Mouse (Mus musculus) CH12.LX (cell line): Measurements from ENCODE around the gene Mrps35. TPM values are rescaled to one million over a fixed set of nuclear protein-coding genes. Genes with fewer than 3 reads are reported as not detected.

Source experiments
- DNase-seq: peaks from one replicate; pipeline ENCODE4 v3.0.0-alpha.2; 2013; ENCODE audit errors: extremely low read depth
- H3K27ac ChIP-seq: 2 replicates; pipeline ENCODE4 v1.5.1; 2012; ENCODE audit warnings: low read depth, mild to moderate bottlenecking, control low read depth, moderate library complexity; ENCODE audit not compliant: insufficient read depth
- H3K27me3 ChIP-seq: replicated peaks from 2 replicates; pipeline ENCODE3; 2012; ENCODE audit warnings: inconsistent platforms
- H3K36me3 ChIP-seq, 2 experiments: replicated peaks in 1 of 2; 2 replicates each; pipeline versions ENCODE3 to v1.6.1; 2012; ENCODE audit warnings: inconsistent platforms in 1 of 2, low read length in 1 of 2, mild to moderate bottlenecking in 1 of 2, mixed read lengths in 1 of 2, moderate library complexity in 1 of 2; ENCODE audit not compliant: control insufficient read depth in 1 of 2, insufficient read depth in 1 of 2
- H3K4me1 ChIP-seq, 2 experiments: 2 replicates each; pipeline ENCODE4 v1.6.1; 2012; ENCODE audit warnings: inconsistent platforms in 1 of 2, moderate library complexity in 1 of 2; ENCODE audit not compliant: insufficient read depth in 2 of 2, control insufficient read depth in 1 of 2
- H3K4me2 ChIP-seq: 2 replicates; pipeline ENCODE4 v1.6.1; 2012; ENCODE audit warnings: low read depth, mild to moderate bottlenecking, control low read depth; ENCODE audit not compliant: poor library complexity, insufficient read depth, severe bottlenecking
- H3K4me3 ChIP-seq, 3 experiments: fragments of 150-350 bp in 1 of 3; sonication (generic) in 1 of 3; replicated peaks in 1 of 3; 2 replicates each; pipeline versions ENCODE3 to v1.5.1; 2011 to 2012; ENCODE audit warnings: low read depth in 2 of 3, low read length in 2 of 3, mild to moderate bottlenecking in 2 of 3, moderate library complexity in 2 of 3, control low read depth in 1 of 3, improper control_type of control experiment in 1 of 3, inconsistent platforms in 1 of 3, mixed read lengths in 1 of 3; ENCODE audit not compliant: poor library complexity in 1 of 3
- H3K79me2 ChIP-seq: replicated peaks from 2 replicates; pipeline ENCODE4 v1.6.1; 2012; ENCODE audit warnings: mild to moderate bottlenecking, moderate library complexity; ENCODE audit not compliant: control insufficient read depth, poor library complexity, insufficient read depth, severe bottlenecking; ENCODE audit errors: extremely low read depth
- H3K9ac ChIP-seq: 2 replicates; pipeline ENCODE4 v1.6.1; 2012; ENCODE audit warnings: low read depth, mild to moderate bottlenecking, control low read depth, moderate library complexity; ENCODE audit not compliant: insufficient read depth
- H3K9me3 ChIP-seq: replicated peaks from 2 replicates; pipeline ENCODE3; 2012; ENCODE audit warnings: low read length, inconsistent platforms, mixed read lengths
- CHD2 ChIP-seq: IDR thresholded peaks from 2 replicates; pipeline ENCODE4 v1.6.1; 2011; ENCODE audit warnings: low read length, improper control_type of control experiment
- E2F4 ChIP-seq: IDR thresholded peaks from 2 replicates; pipeline ENCODE4 v1.6.1; 2011; ENCODE audit warnings: low read depth, low read length, improper control_type of control experiment; ENCODE audit not compliant: insufficient replicate concordance
- ELF1 ChIP-seq: IDR thresholded peaks from 2 replicates; pipeline ENCODE4 v1.6.1; 2014; ENCODE audit warnings: low read depth, mild to moderate bottlenecking, inconsistent platforms, low read length, improper control_type of control experiment
- EP300 ChIP-seq: IDR thresholded peaks from 2 replicates; pipeline ENCODE4 v1.6.1; 2011; ENCODE audit warnings: low read length, improper control_type of control experiment
- ETS1 ChIP-seq: conservative IDR thresholded peaks from 2 replicates; pipeline ENCODE4 v1.6.1; 2012; ENCODE audit warnings: low read depth, mild to moderate bottlenecking, inconsistent platforms, low read length, improper control_type of control experiment, moderate library complexity
- HCFC1 ChIP-seq: IDR thresholded peaks from 2 replicates; pipeline ENCODE4 v1.6.1; 2012; ENCODE audit warnings: low read depth, mild to moderate bottlenecking, inconsistent platforms, low read length, improper control_type of control experiment
- IRF4 ChIP-seq: IDR thresholded peaks from 2 replicates; pipeline ENCODE4 v1.6.1; 2014; ENCODE audit warnings: low read depth, mild to moderate bottlenecking, inconsistent platforms, low read length, improper control_type of control experiment
- JUN ChIP-seq: IDR thresholded peaks from 2 replicates; pipeline ENCODE4 v1.6.1; 2011; ENCODE audit warnings: low read depth, mild to moderate bottlenecking, low read length, improper control_type of control experiment, moderate library complexity; ENCODE audit not compliant: insufficient read depth
- KAT2A ChIP-seq: IDR thresholded peaks from 2 replicates; pipeline ENCODE4 v1.6.1; 2012; ENCODE audit warnings: low read length, improper control_type of control experiment, inconsistent platforms; ENCODE audit not compliant: insufficient replicate concordance
- MAFK ChIP-seq: IDR thresholded peaks from 2 replicates; pipeline ENCODE4 v1.6.1; 2011; ENCODE audit warnings: low read length, improper control_type of control experiment; ENCODE audit not compliant: insufficient replicate concordance
- MEF2A ChIP-seq: IDR thresholded peaks from 2 replicates; pipeline ENCODE4 v1.6.1; 2014; ENCODE audit warnings: low read depth, mild to moderate bottlenecking, inconsistent platforms, low read length, improper control_type of control experiment, borderline replicate concordance
- MXI1 ChIP-seq: IDR thresholded peaks from 2 replicates; pipeline ENCODE4 v1.6.1; 2011; ENCODE audit warnings: mild to moderate bottlenecking, low read depth, low read length, improper control_type of control experiment
- POLR2A ChIP-seq: IDR thresholded peaks from 2 replicates; pipeline ENCODE4 v1.6.1; 2011; ENCODE audit warnings: low read depth, mild to moderate bottlenecking, improper control_type of control experiment, low read length
- RCOR1 ChIP-seq: conservative IDR thresholded peaks from 2 replicates; pipeline ENCODE4 v1.6.1; 2012; ENCODE audit warnings: low read depth, mild to moderate bottlenecking, inconsistent platforms, low read length, improper control_type of control experiment
- TBP ChIP-seq: conservative IDR thresholded peaks from 2 replicates; pipeline ENCODE4 v1.6.1; 2011; ENCODE audit warnings: low read depth, low read length, improper control_type of control experiment
- TCF12 ChIP-seq: IDR thresholded peaks from 2 replicates; pipeline ENCODE4 v1.6.1; 2014; ENCODE audit warnings: low read depth, mild to moderate bottlenecking, inconsistent platforms, low read length, improper control_type of control experiment
- UBTF ChIP-seq: IDR thresholded peaks from 2 replicates; pipeline ENCODE4 v1.6.1; 2012; ENCODE audit warnings: low read depth, mild to moderate bottlenecking, inconsistent platforms, low read length, improper control_type of control experiment, moderate library complexity
- USF2 ChIP-seq: conservative IDR thresholded peaks from 2 replicates; pipeline ENCODE4 v1.6.1; 2011; ENCODE audit warnings: low read depth, low read length, improper control_type of control experiment
- ZC3H11A ChIP-seq: IDR thresholded peaks from 2 replicates; pipeline ENCODE4 v1.6.1; 2012; ENCODE audit warnings: low read depth, mild to moderate bottlenecking, inconsistent platforms, low read length, improper control_type of control experiment
- ZKSCAN1 ChIP-seq: IDR thresholded peaks from 2 replicates; pipeline ENCODE4 v1.6.1; 2012; ENCODE audit warnings: low read depth, inconsistent platforms, low read length, improper control_type of control experiment, borderline replicate concordance
- ZMIZ1 ChIP-seq: IDR thresholded peaks from 2 replicates; pipeline ENCODE4 v1.6.1; 2012; ENCODE audit warnings: low read depth, mild to moderate bottlenecking, inconsistent platforms, low read length, improper control_type of control experiment
- ZNF384 ChIP-seq: IDR thresholded peaks from 2 replicates; pipeline ENCODE4 v1.6.1; 2012; ENCODE audit warnings: low read depth, low read length, improper control_type of control experiment, inconsistent platforms
- dilution Hi-C: fragments of 300-500 bp; cut with MboI; formaldehyde crosslinking; loops from 2 replicates; pipeline ENCODE4 v1.14.3; 2020; ENCODE audit warnings: low sequenced_read_pairs; ENCODE audit not compliant: extremely low pct_unique_long_range_greater_than_20kb, extremely low pct_ligation_motif_present
- in situ Hi-C: fragments of 300-500 bp; cut with MboI; formaldehyde crosslinking; loops from 3 replicates; pipeline ENCODE4 v1.14.3; 2019; ENCODE audit warnings: low sequenced_read_pairs, low pct_ligation_motif_present, low pct_unique_long_range_greater_than_20kb, mixed read lengths
- polyA plus RNA-seq: library from polyadenylated mRNA; unstranded; fragments of >175 nt; gene quantifications from 2 replicates; pipeline ENCODE4 v1.2.1, GENCODE M21; 2012; ENCODE audit warnings: low read depth; ENCODE audit not compliant: insufficient read length
- total RNA-seq, 2 experiments: library from RNA; depleted of rRNA; stranded (reverse); fragments of 300-350 nt in 1 of 2; fragments of >200 nt in 1 of 2; gene quantifications; 2 replicates each; pipeline ENCODE4 v1.2.3; 2012 to 2014

Mrps35 gene
- total and polyA plus RNA-seq, 3 experiments, result 36.6 to 141 (median 84.2) TPM

DNA sequence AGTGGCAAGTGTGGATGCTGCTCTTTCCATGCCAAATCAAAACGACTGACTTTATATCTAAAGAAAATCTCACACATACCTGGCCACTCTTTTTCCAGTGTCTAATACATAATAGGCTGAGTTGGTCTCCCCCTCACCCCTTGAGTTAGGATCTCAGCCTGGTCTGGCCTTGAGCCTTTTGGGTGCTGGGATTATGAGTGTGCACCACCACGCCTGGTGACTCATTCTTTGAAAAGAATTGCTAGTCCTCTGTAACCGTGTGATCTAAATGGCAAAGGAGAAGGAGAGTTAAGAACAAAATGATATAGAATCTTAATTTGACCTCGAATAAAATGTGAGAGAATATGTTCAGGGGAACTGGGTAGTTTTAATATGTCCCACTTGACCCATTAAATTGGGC is 24.7 kb upstream of the Mrps35 start:
- H3K27me3 ChIP-seq, result no peaks in the 10 kb centered on the region
- no peaks in the 10 kb centered on the region for H3K9me3 ChIP-seq
- peak overlapping the region; percentile 71 for H3K27ac ChIP-seq
- TF ChIP-seq IRF4 (peak; percentile 54; the same call in 1 of the 2 replicates), JUN (peak; percentile 16; the same call in 1 of the 2 replicates), MEF2A (no peak)
- peaks cover 20 to 69% of the 10 kb centered on the region in 2 experiments for H3K36me3 ChIP-seq
- peaks cover 3 to 21% of the 10 kb centered on the region in 2 experiments for H3K4me1 ChIP-seq
- no peaks in the 10 kb centered on the region for H3K79me2 ChIP-seq
- H3K9ac ChIP-seq, result no peak overlapping the region
- dilution Hi-C loops, result no loop called here
- 0 out of 2 replicates have a peak overlapping the region, but pooled peaks have one; percentile 6 for H3K4me2 ChIP-seq
- peak; percentile 20 for DNase-seq
- in situ Hi-C loops, result loop anchor here (10.0 kb wide), 1 partner anchor 227 kb away; no protein-coding TSS in a partner anchor
- no peak overlapping the region for H3K4me3 ChIP-seq

DNA sequence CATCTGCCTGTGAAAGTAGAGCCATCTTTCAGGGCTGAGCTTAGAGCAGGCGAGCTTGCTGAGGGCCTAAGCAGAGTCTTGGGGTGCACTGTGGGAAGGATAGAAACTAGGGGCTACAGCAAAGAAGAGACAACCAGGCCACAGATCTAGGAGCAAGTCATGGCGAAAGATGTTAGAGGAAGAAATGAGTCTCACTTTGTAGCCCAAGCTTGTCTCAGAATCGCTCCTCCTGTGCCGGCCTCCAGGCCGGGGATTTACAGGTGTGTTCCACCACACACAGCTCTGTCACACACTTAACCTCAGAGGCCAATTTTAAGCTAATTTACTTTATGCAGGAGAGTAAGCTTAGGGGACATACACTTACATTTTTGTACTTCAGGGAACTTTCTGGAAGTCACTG is 24.2 kb upstream of the Mrps35 start:
- Histone ChIP-seq H3K79me2 (no peaks in the 10 kb centered on the region), H3K27ac (peak overlapping the region; percentile 71), H3K4me2 (0 out of 2 replicates have a peak overlapping the region, but pooled peaks have one; percentile 6), H3K4me3 (no peak overlapping the region), H3K36me3 (peaks cover 24 to 72% of the 10 kb centered on the region in 2 experiments), H3K9ac (no peak overlapping the region), H3K27me3 (no peaks in the 10 kb centered on the region), H3K9me3 (no peaks in the 10 kb centered on the region), H3K4me1 (peaks cover 2 to 19% of the 10 kb centered on the region in 2 experiments; a peak in 2 of 4 replicates)
- dilution Hi-C loops, result no loop called here
- peak; percentile 15 for DNase-seq
- in situ Hi-C loops, result loop anchor here (10.0 kb wide), 1 partner anchor 226 kb away; no protein-coding TSS in a partner anchor
- TF ChIP-seq CHD2 (no peak), ZMIZ1 (no peak), IRF4 (peak; percentile 66; the same call in 1 of the 2 replicates), EP300 (no peak; the same call in 1 of the 2 replicates), TCF12 (peak; percentile 65; the same call in 1 of the 2 replicates), ZNF384 (peak; percentile 33; the same call in 1 of the 2 replicates)

DNA sequence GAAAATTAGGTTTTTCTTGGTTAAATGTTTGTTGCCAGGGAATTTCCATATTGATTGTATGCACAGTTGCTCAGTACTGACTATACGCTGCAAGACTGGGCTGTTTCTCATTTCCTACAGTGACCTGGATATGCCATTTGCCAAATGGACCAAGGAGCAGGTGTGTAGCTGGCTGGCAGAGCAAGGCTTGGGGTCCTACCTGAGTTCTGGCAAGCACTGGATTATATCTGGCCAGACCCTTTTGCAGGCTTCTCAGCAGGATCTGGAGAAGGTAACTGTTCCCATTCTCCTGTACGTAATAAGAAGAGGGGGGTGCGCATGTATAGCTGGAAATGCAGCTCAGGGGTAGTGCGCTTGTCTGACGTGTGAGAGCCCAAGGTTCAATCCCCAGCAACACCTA is 21.4 kb upstream of the Mrps35 start:
- Histone ChIP-seq H3K27ac (no peak overlapping the region), H3K4me1 (peaks cover 2 to 18% of the 10 kb centered on the region in 2 experiments; a peak in 2 of 4 replicates), H3K4me3 (no peak overlapping the region), H3K36me3 (peaks cover 37 to 70% of the 10 kb centered on the region in 2 experiments), H3K79me2 (no peaks in the 10 kb centered on the region), H3K4me2 (no peak overlapping the region), H3K27me3 (no peaks in the 10 kb centered on the region), H3K9ac (no peak overlapping the region), H3K9me3 (no peaks in the 10 kb centered on the region)
- dilution Hi-C loops, result no loop called here
- in situ Hi-C loops, result no loop called here
- no peak for DNase-seq
- TF ChIP-seq ELF1, result no peak
- TF ChIP-seq UBTF, result no peak
- TF ChIP-seq RCOR1, result no peak
- no peak for TF ChIP-seq TBP
- no peak for TF ChIP-seq USF2
- TF ChIP-seq ZC3H11A, result no peak
- no peak for TF ChIP-seq ETS1
- no peak for TF ChIP-seq HCFC1
- no peak for TF ChIP-seq E2F4
- TF ChIP-seq MXI1, result no peak
- no peak for TF ChIP-seq EP300
- no peak for TF ChIP-seq MAFK
- no peak for TF ChIP-seq ZKSCAN1
- no peak for TF ChIP-seq KAT2A
- no peak for TF ChIP-seq JUN
- no peak for TF ChIP-seq POLR2A
